Mouse (Mus musculus) layer of hippocampus, postnatal 25 days (tissue): ENCODE measurements around the gene Med13l. TPM values are rescaled to one million over a fixed set of nuclear protein-coding genes. Genes with fewer than 3 reads are reported as not detected.

Experiments
- DNase-seq, 2 experiments: peaks; one replicate each; pipeline ENCODE4 v3.0.0; 2022; ENCODE audit warnings: mixed read lengths in 2 of 2, low spot score in 1 of 2; ENCODE audit errors: extremely low spot score in 1 of 2
- total RNA-seq, 2 experiments: library from RNA; stranded (reverse); gene quantifications; 2 replicates each; pipeline ENCODE4 v1.2.3; 2021

Med13l gene
- total RNA-seq, 2 experiments from 2014 or later, result 94.0 to 105 TPM

DNA sequence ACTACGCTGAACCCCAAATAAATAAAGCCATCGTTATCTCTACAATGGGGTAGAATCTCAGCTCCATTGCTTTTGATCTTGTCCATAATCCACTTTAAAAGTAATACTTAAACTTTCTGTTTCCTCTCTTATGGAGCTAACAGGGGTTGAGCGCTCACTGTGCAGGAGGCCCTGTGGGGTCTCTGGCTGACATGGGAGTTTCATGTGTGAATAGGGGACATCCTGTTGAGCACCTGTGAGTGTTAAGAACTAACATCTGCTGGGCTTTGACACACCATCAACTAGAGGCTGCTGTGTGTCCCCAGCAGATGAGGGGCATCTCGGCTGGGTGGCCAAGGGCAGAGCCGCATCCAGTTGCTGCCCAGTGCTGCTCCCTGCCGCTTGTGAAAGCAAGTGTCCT lies 157.6 kb downstream of the Med13l start:
- DNase-seq, result no peak

DNA sequence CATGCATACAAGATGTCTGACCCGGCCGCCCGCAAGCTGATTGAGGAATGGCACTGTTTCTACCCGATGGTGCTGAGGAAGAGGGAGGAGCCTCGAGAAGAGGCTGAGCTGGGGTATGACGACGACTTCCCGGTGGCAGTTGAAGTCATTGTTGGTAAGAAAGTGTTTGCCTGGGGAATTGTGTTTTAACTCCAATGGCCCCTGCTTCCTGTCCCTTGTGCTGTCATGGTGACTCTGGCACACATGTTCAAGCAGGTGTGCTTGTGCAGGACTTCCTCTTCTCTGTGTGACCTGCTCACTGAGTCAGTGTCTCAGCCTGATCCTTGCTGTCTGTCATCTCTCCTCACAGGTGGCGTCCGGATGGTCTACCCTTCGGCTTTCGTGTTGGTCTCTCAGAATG lies 160.9 kb downstream of the Med13l start:
- DNase-seq, result no peak

GRCm38 (mm10) chr5:118721848-118722247 lies 161.4 kb downstream of the Med13l start:
- DNase-seq, result no peak

DNA sequence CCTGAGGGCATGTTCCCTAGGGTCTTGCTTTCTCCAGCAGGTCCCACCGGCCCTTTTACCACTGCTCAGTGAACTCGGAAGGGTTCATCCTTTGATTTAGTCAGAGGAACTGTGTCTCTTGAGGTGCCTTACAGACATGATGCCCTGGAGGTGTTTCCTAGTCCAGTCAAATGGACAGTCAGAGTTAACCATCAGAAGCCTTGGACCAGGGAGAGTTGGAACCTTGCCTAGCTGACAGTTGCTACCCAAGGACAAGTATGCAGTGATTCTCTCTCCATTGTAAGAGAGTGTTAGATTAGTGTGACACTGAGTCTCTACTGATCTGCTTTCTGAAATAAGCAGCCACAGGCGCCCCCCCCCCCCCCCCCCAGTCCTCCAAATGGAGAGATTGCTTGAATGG lies 162.0 kb downstream of the Med13l start:
- no peak for DNase-seq

GRCm38 (mm10) chr5:118725425-118725824 lies 164.9 kb downstream of the Med13l start:
- DNase-seq, result no peak

DNA sequence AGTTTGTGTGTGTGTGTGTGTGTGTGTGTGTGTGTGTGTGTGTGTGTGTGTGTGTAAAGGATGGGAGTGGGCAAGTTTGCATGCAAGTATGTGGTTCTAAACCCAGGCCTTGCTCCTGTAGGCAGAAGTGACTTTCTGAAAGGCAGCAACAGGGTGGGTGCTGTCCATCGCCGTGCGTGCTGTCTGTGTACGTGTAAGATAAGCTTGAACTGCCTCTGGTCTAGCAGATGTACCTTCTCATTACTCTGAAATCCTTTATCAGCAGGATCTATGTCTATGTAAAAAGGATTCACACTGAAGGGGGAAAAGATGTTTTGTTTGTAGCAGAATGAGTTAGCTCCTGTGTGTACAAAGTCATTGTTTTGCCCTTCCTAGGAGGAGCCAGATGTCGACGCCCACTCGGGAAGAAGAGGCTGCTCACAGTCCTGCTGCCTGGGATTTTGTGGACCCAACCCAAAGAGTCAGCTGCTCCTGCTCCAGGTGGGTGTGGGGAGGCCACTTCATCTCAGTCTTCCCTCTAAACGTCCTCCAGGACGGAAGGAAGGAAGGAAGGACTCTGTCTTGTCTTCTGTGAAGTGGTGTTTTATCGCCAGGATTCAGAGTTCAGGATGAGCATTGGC lies 165.5 kb downstream of the Med13l start:
- DNase-seq, result no peak

DNA sequence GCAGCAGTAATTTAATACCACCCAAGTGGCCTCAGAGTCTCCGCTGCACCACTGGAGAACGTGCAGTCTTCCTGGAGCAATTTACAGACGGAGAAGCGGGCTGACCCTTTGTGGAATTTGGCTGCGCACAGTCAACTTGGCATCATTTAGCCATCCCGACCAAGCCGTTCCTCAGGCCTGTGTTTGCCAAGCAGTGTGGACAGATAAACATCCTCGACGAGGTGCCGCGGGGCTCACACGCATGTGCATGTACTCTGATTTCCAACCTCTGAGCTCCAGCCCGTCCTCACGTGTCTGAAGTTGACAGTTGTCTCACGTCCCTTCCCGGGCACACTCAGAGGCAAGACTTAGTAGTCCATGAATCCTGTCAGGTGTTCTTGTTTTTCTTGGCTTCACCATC lies 166.9 kb downstream of the Med13l start:
- no peak for DNase-seq

DNA sequence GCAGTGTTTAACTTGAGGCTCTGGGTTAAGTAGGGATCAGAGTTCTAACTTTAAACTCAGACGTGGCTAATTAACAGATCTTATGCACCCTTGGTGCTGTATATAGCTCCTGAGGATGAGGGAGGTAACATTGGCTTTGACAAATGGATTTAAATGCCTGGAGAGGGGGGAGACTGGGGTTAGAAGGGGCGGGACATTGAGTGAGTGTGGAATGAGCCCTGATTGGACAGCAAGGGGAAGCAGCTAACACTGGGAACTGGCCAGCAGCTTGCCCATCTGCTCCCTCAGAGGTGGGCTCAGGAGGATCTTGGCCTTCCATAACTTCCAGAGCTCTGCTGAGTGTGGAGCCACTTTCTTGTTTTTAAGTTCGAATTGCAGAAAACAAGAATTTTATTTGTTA lies 171.7 kb downstream of the Med13l start:
- DNase-seq, result no peak

DNA sequence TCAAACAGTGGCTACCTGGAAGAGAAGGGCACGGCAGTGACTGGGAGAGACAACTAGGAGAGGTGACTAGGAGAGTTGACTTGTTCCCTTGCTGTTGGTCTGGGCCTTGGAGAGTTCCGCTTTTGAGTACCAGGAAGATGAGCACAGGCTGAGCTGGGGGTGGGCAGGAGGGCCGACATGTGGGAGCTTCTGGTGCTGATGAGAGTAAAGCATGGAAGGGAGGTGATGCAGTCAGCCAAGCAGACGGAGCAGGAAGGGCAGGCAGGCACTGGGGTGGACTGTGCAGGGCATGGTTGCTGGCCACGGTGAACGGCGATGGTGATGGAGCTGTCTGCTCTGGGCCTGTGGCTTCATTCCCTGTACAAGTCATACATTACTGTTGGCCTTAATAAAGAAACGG lies 172.2 kb downstream of the Med13l start:
- DNase-seq, result no peak

DNA sequence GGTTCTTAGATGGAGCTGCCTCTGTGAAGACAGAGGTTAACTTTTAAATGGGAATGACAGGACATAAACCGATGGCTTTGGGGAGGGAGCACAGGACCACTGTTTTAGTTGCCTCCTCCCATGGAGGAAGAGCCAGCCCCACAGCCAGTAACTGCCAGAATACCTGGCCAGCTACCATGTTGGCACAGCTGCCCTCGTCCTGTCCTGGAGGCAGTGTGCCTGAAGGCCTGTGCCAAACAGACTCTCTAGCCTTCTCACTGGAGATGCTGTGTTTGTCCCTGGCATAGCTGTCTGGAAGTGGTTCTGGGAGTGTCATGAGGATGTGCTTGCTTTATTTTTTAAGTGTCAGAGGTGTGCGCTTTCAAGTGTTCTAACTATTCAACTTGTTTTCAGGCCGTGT lies 173.1 kb downstream of the Med13l start:
- no peak for DNase-seq

DNA sequence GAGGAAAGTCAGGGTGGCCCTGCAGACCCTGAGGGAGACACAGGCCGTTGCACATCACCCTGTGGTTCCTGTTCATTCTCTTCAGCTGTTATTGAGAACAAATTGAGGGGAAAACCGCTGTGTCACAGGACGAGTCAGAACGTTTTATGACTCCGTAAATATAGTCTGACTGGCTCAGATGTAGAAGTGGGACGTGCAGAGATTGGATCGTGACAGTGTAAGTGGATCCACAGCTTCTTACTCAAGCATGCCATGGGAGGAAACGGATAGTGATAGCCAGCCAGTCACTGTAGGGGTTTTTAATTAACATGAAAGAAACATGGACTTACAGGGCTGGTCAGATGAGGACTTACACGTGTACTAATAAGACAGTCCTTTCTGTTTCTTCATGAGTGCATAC lies 174.0 kb downstream of the Med13l start:
- no peak for DNase-seq

- DNase-seq, result no peak
Measured at GRCm38 (mm10) chr5:118735738-118736137, 175.3 kb downstream of the Med13l start.

DNA sequence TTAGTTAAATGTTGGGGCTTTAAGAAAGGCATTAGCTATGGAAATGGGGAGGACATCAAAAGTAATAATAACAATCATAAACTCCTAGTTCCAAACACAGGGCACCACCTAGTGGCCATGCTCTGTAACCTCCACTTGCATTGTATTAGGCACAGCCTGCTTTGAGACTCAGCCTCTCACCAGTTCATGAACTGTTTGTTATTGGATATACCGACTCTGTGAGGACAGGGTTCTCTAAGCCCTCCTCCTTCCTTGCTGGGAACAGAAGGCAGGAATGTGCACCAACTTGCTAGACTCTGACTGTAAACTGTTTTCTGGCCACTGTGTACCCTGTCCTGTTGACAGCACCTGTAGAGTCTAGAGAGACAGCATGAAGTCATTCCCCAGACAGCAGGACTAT lies 177.1 kb downstream of the Med13l start:
- peak in 1 of 2 experiments; percentile 74 for DNase-seq

GRCm38 (mm10) chr5:118743067-118743466 lies 182.6 kb downstream of the Med13l start:
- DNase-seq, result no peak

DNA sequence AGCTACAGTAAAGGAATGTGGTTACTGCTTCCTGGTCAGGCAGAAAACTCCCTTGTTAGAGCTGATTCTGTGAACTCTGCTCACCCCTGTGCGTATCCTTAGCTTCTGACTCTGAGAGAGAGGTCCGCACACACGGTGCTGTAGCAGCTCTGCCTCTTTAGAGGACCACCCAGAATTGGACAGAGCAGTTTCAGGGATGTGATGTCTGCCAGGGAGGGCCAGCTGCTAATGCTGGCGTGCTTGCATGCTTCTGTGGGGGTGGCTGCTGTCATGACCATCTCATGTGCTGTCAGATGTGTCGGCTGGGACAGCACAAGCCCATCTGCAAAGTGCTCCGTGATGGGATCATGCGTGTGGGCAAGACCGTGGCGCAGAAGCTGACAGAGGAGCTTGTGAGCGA lies 186.5 kb downstream of the Med13l start:
- no peak for DNase-seq

DNA sequence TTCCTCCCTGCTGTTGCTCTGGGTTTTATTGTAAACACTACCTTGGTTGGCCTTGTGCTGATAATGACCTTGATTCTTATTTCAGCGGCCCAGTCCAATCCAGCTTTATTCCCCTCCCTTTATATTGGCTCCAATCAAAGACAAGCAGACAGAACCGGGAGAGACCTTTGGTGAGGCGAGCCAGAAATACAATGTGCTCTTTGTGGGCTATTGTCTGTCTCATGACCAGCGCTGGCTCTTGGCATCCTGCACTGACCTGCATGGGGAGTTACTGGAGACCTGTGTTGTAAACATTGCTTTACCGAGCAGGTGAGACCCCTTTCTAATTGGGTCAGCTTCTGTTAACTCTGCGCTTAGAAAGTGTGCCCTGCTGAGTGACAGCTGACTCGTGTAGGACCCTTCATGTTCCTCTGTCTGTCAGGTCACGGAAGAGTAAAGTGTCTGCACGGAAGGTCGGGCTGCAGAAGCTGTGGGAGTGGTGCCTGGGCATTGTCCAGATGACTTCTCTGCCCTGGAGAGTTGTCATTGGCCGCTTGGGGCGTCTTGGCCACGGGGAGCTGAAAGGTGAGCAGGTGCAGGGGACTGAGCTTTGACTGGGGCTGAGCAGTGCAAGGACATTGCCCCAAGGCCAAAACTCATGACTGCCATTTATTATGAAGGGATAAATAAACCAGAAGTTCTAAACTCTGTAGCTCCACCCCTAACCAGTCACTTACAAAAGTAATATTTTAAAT lies 191.1 kb downstream of the Med13l start:
- no peak for DNase-seq

DNA sequence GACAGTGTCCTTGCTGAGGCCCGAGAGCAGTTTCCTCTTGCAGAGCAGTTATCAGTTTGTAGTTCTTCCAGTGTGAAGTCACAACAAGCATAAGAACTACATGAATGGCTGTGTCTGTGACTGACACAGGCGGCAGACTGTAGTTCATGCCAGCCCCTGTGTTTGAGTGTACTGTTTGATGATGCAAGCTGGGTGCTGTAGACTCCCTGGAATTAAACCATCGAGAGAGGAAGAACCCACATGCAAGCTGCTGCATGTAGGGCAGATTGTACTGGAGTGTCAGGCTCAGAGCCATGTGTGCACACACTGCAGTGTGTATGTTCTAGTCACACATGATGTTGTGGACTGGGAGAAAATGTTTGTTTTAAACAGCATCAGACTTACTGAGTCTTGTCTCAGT lies 192.4 kb downstream of the Med13l start:
- no peak for DNase-seq

DNA sequence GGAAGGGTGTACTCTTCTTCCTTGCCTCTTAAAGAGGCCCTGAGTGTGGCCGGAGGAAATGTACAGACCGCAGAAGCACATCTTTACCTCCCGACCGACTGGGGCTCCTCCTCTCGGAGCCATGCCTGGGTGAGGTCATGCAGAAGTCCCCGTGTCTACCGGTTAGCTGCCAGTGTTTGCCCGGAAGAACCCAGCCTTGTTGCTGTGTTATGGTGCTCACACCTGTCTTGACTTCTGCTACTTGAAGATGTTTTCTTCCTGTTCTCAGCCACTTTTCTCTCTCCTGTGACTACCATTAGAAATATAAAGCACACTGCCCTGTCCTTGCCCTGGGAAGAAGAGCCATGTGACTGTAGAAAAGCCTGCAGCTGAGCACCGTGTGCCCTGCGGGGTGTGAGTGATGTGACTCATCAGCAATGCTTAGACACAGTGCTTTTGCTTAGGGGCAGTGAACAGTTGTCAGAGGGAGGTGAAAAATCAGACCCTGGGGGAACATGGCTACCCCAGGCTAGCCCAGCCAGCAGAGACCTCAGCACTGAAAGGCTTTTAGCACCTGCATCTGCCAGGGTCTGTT lies 193.1 kb downstream of the Med13l start:
- no peak for DNase-seq

DNA sequence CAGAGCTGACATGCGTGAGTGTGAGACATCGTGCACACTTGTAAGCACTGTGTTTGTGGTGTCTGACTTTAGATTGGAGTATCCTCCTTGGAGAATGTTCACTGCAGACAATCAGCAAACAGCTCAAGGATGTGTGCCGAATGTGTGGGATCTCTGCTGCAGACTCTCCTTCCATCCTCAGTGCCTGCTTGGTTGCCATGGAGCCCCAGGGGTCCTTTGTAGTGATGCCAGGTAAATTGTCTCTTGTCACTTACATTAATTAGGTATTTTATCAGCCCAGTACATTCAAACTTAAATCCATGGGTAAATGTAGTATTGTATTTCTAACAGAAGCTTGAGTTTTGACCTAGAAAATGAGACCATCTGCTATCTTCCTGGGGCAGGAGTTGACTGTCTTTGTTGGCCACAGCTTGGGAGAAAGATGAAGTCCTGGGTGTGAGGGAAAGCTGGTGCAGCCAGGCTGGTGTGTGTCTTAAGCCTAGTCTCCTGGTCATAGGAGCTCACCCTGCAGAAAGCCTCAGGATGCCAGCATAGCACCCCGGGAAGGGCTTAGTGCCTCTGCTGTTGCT lies 193.8 kb downstream of the Med13l start:
- no peak for DNase-seq

DNA sequence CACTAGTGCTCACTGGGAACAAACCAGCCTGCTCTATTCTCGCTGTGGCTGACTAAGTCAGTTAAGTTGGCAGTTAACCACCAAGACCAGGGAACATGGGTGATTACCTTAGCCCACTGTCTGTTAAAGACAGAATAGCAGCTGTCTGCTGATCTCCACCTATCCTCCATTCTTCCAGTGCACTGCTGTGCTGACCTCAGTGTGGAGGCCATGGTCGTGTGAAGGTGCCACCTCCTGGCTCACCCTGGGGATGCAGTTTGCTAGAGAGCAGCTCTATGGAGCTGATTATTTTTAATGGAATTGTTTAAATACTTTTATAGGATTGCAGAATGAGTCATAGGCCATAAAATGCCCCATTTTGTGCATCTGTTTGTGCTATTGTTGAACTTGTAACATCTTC lies 195.6 kb downstream of the Med13l start:
- no peak for DNase-seq

GRCm38 (mm10) chr5:118757396-118758301 lies 197.2 kb downstream of the Med13l start:
- DNase-seq, result no peak
